Mouse (Mus musculus): ENCODE measurements around the gene Rpain. TPM values are rescaled to one million over a fixed set of nuclear protein-coding genes. Genes with fewer than 3 reads are reported as not detected.

Gene Rpain
- total RNA-seq, 2 experiments from 2014 or later, result 17.4 to 18.1 TPM

GRCm38 (mm10) chr11:70982030-70982429 lies 12.0 kb downstream of the Rpain start:
- DNase-seq, result no peak
- intact Hi-C loops (cut with DNase I), result no loop called here

- intact Hi-C loops (cut with DNase I), result no loop called here
- peak; percentile 97 to 99 for DNase-seq
Measured at GRCm38 (mm10) chr11:70982557-70983228, 12.7 kb downstream of the Rpain start, which contains the start of gene C1qbp. Gene C1qbp, minus strand, starts transcription at chr11:70983026.

- intact Hi-C loops (cut with DNase I), result no loop called here
Measured at GRCm38 (mm10) chr11:71001167-71001566, 31.2 kb downstream of the Rpain start.

GRCm38 (mm10) chr11:71003611-71004315 lies 33.8 kb downstream of the Rpain start:
- intact Hi-C loops (cut with DNase I), result loop anchor here (2.0 kb wide), 1 partner anchor 19 kb away; no protein-coding TSS in a partner anchor
- peak in 1 of 2 experiments; percentile 38 for DNase-seq

More at GRCm38 (mm10) chr11:71001167-71001566, 31.2 kb downstream of the Rpain start:
- DNase-seq, result no peak

GRCm38 (mm10) chr11:71004316-71004773 lies 34.3 kb downstream of the Rpain start, which contains the start of gene Dhx33:
Gene Dhx33, minus strand, starts transcription at chr11:71004437.
- peak; percentile 94 to 96 for DNase-seq
- intact Hi-C loops (cut with DNase I), result no loop called here

GRCm38 (mm10) chr11:71005046-71005445 lies 35.0 kb downstream of the Rpain start:
- DNase-seq, result no peak
- intact Hi-C loops (cut with DNase I), result no loop called here

DNA sequence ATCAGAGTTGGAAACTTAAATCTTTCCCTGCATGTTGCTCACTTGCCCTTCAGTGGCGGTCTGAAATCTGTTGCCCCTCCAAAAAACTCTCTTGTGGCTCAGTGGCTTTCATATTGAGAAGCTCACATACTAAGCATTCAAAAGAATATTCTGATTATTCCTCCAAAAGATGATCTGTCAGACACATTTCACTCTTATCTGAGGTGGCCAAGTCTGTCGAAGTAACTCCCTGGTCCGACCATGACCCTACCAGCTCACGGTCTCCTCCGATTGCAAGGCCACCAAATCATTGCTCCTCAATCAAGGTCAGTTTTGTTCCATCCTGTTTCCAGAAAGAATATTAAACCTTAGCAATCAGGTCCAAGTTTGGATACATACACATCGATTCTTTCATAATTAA lies 37.0 kb downstream of the Rpain start:
- no peak for DNase-seq
- intact Hi-C loops (cut with DNase I), result no loop called here

GRCm38 (mm10) chr11:71007831-71008230 lies 37.8 kb downstream of the Rpain start:
- DNase-seq, result no peak
- intact Hi-C loops (cut with DNase I), result no loop called here

GRCm38 (mm10) chr11:71008321-71008720 lies 38.3 kb downstream of the Rpain start:
- DNase-seq, result peak; percentile 23 to 25
- intact Hi-C loops (cut with DNase I), result no loop called here

- intact Hi-C loops (cut with DNase I), result no loop called here
- no peak for DNase-seq
Measured at GRCm38 (mm10) chr11:71012743-71013142, 42.7 kb downstream of the Rpain start.

GRCm38 (mm10) chr11:71017051-71017450 lies 47.0 kb downstream of the Rpain start:
- intact Hi-C loops (cut with DNase I), result no loop called here

DNA sequence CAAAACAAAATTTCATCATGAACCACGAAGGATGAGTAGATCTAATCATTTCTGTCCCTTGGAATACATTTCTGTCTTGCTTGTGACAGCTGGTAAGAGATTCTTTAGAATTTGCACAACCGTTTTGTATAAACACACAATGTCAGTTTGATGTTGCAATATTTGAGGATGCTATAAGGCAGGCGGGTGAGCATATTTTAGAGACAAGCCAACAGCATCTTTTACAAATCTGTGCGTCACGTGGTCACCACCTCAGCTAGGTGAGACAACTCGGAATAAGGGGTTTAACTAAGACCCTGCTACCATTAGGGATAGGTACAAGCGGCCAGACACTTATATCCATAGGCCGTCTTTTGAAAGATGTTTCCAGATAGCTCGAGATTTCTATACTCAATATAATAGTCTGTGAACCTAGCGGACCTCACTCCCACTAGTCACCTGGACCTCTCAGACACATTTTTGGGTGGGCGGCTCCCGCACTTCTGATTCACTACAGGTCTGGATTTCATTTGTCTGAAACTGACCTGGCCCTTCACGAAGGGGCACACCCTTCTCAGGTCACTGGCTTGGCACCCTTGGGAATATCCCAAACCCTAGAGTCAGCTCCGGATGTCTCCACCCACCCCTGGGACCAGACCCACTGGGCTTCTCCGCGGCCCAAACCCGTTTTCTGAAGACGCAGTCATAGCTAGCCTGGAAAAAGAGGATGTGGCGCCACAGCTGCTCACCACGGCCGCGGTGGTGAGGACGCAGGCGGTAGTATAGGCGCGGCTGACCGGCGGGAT lies 48.6 kb downstream of the Rpain start:
- DNase-seq, result no peak
- intact Hi-C loops (cut with DNase I), result no loop called here

More at GRCm38 (mm10) chr11:71017051-71017450, 47.0 kb downstream of the Rpain start:
- no peak for DNase-seq

DNA sequence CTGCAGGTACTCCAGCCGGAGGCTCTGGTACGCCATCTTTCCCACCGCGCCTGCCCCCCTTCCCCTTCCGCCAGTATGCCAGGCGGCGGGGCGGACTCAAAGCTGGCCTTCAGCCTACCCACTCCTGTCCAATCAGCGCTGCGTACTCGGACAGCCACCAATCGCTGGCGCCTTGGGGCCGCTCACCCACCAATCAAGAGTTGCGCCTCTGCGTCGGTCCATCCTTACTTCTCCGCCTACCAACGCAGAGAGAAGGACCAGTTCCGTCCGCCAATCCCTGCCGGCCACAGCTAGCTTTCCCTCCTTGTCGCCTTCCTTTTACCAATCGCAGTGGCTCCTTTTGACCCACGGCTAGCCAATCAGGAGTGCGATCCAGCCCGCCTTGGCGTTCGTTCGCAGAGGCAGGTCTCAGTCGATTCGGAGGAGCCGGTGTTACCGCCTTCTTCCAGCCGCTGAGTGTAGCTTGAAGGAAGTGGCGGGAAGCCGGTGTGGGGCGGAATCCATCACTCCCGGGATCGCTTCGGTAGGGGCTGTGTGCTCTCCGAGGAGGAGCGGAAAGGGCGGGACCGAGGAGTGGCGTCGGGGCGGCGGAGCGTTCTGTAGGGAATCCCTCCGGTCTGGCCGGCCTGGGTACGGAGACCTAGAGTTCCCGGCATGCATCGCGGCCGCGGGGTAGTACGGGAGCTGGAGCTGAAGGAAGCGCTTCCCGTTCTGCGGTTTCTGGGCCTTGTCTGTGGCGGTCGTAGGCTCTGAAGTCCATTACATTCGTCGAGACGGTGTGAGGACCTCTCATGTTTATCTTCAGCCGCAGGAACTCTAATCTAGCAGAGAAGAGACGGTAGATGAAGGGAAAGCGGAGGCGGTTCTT lies 49.4 kb downstream of the Rpain start, which contains the start of the genes Mis12 and Derl2:
Gene Mis12 (plus strand): TSS at position 411 of the 868 bp plus-strand sequence.
Gene Derl2 (minus strand): TSS at position 641 of the 868 bp plus-strand sequence.
- DNase-seq, result peak; percentile 96 to 97
- intact Hi-C loops (cut with DNase I), result no loop called here

Other genes starting within 250 kb of the Rpain start
- gene Zfp3, start 206.0 kb upstream of the Rpain start, total RNA-seq (2021), result 1 to 10 TPM; 8.3 to 8.7 TPM
- under 1 TPM; 0.29 to 0.55 TPM for gene Scimp, start 157.6 kb upstream of the Rpain start, total RNA-seq (2021)
- gene Rabep1, start 125.4 kb upstream of the Rpain start, total RNA-seq (2021), result 10 to 100 TPM; 32.8 to 34.8 TPM
- gene Nup88, start 240 bp upstream of the Rpain start, total RNA-seq (2021), result 10 to 100 TPM; 46.8 to 49.6 TPM
- 100 to 1,000 TPM; 202 to 214 TPM for gene C1qbp, start 12.8 kb downstream of the Rpain start, total RNA-seq (2021)
- gene Dhx33, start 34.2 kb downstream of the Rpain start, total RNA-seq (2021), result 10 to 100 TPM; 10.7 to 11.6 TPM
- gene Mis12, start 49.4 kb downstream of the Rpain start, total RNA-seq (2021), result 10 to 100 TPM in 1 of 2 experiments, 1 to 10 TPM in 1; 7.1 to 10.6 TPM
- 10 to 100 TPM; 24.8 to 26.5 TPM for gene Derl2, start 49.6 kb downstream of the Rpain start, total RNA-seq (2021)
- gene 6330403K07Rik, start 63.3 kb downstream of the Rpain start, total RNA-seq (2021), result under 1 TPM; 0.76 to 0.86 TPM
- gene Nlrp1a, start 174.5 kb downstream of the Rpain start, total RNA-seq (2021), result 1 to 10 TPM; 1.1 to 1.4 TPM